Mouse (Mus musculus): Measurements from ENCODE around the gene Crnkl1.

DNA sequence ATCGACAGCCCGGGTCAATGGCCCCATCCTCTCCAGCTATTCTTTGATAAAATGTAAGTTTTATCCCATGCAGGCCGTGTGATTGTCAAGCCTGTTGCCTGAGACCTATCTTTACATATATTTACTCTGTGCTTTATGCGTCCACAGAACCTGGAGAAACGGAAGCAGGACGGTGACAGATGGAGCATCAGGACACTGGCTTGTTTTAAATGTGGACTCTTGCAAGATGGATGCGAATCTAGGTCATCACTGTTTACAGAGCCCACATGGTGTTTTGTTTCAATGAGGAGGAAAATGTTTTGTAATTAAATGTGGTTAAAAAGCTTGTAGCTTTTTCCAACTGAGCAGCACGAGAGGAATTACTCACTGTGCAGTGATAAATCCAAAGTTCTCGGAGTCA lies 36.7 kb downstream of the Crnkl1 start:
- no peak for TF ChIP-seq CTCF (IDR thresholded peaks at IDR 0.05; ENCODE audit: borderline replicate concordance, insufficient read depth, low read length)
- TF ChIP-seq POLR2A (IDR thresholded peaks at IDR 0.05; ENCODE audit: low read depth, low read length) = no peak
